Mouse (Mus musculus): ENCODE measurements around the gene Scamp4. TPM values are rescaled to one million over a fixed set of nuclear protein-coding genes. Genes with fewer than 3 reads are reported as not detected.

Scamp4 gene
- polyA plus RNA-seq (2014; fragmentation: Nextera tagmentation; extraction: Ambion mirVana), result 71.6 and 72.4 TPM in 2 replicates

GRCm38 (mm10) chr10:80602698-80603325 is at the start of gene Scamp4, which contains the start of gene Adat3:
Scamp4 (plus strand) TSS chr10:80602872.
Adat3 (plus strand) TSS chr10:80602880.
- Histone ChIP-seq H3K9ac (replicated peaks; ENCODE audit: low read depth, low read length) (peak within 1 kb of the TSS; percentile 43), H3K4me1 (ENCODE audit: control insufficient read depth, insufficient read depth, low read length) (peaks cover 10% of the 10 kb centered on the region), H3K36me3 (ENCODE audit: control insufficient read depth, insufficient read depth, low read length) (peaks cover 9% of the 10 kb centered on the region), H3K27ac (ENCODE audit: low read depth, low read length) (peak within 1 kb of the TSS; percentile 78), H3K4me2 (ENCODE audit: low read depth, low read length) (peak within 1 kb of the TSS; percentile 83), H3K9me3 (ENCODE audit: control insufficient read depth, low read length) (no peaks in the 10 kb centered on the region), H3K4me3 (ENCODE audit: low read depth, low read length) (peak within 1 kb of the TSS; percentile 52), H3K27me3 (ENCODE audit: control insufficient read depth, insufficient read depth, low read length) (no peaks in the 10 kb centered on the region)
- under 1% methylated on average over 53 of the region's 54 CpGs for WGBS
- peak; percentile 95 for ATAC-seq (ENCODE audit: low read depth)

DNA sequence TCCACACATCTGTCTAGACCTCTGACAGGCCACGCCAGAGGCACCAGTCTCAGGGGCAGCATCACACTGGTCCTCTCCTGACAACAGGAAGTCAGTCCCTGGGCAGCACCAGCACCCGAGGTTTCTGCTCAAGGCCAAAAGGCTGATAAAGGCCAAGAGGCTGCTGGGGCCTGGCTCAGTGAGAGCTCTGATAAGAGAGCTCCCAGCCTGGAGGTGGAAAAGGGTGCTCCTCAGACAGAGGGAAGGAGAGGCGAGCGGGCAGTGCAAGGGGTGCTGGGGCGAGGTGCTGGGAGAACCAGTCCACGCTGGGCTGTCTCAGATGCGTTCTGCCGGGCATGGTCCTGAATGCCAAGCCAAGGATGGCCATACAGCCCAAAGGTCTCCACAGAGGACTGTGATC is 49.1 kb upstream of the Scamp4 start:
- Histone ChIP-seq H3K9ac (replicated peaks; ENCODE audit: low read depth, low read length) (no peak overlapping the region), H3K27me3 (ENCODE audit: control insufficient read depth, insufficient read depth, low read length) (no peaks in the 10 kb centered on the region), H3K4me1 (ENCODE audit: control insufficient read depth, insufficient read depth, low read length) (peaks cover 7% of the 10 kb centered on the region; the same call in 1 of the 2 replicates), H3K27ac (ENCODE audit: low read depth, low read length) (no peak overlapping the region), H3K9me3 (ENCODE audit: control insufficient read depth, low read length) (no peaks in the 10 kb centered on the region), H3K36me3 (ENCODE audit: control insufficient read depth, insufficient read depth, low read length) (peaks cover 14% of the 10 kb centered on the region), H3K4me3 (ENCODE audit: low read depth, low read length) (no peak overlapping the region), H3K4me2 (ENCODE audit: low read depth, low read length) (no peak overlapping the region)
- WGBS, result 94% methylated on average over 8 of the region's 8 CpGs
- ATAC-seq (ENCODE audit: low read depth), result no peak

DNA sequence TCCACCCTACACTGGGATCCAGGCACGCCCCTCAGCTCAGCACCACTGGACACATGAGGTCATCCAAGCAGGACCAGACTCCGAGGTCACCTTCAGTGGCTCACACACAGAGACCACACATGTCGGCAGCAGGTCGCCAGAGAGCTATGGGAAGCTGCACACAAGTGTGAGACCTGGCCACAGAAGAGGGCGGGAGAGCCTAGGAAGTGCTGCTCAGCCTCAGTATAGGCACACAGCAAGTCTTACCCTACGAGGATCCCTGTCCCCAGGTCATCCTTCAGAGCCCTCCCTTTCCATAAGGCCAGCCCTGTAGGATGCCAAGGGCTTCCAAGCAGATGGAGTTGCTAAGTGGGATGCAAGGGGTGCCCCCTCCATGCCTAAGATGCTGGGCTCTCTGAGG is 48.7 kb upstream of the Scamp4 start:
- Histone ChIP-seq H3K36me3 (ENCODE audit: control insufficient read depth, insufficient read depth, low read length) (peaks cover 14% of the 10 kb centered on the region), H3K27me3 (ENCODE audit: control insufficient read depth, insufficient read depth, low read length) (no peaks in the 10 kb centered on the region), H3K4me1 (ENCODE audit: control insufficient read depth, insufficient read depth, low read length) (peaks cover 7% of the 10 kb centered on the region; the same call in 1 of the 2 replicates), H3K9ac (replicated peaks; ENCODE audit: low read depth, low read length) (no peak overlapping the region), H3K4me3 (ENCODE audit: low read depth, low read length) (no peak overlapping the region), H3K4me2 (ENCODE audit: low read depth, low read length) (no peak overlapping the region), H3K9me3 (ENCODE audit: control insufficient read depth, low read length) (no peaks in the 10 kb centered on the region), H3K27ac (ENCODE audit: low read depth, low read length) (no peak overlapping the region)
- no peak for ATAC-seq (ENCODE audit: low read depth)
- WGBS, result 91% methylated on average over 6 of the region's 6 CpGs

GRCm38 (mm10) chr10:80557346-80557965 is 45.2 kb upstream of the Scamp4 start:
- H3K9ac ChIP-seq (replicated peaks; ENCODE audit: low read depth, low read length), result no peak overlapping the region
- 38% methylated on average over 5 of the region's 5 CpGs for WGBS
- no peak for ATAC-seq (ENCODE audit: low read depth)

GRCm38 (mm10) chr10:80559431-80559830 is 43.2 kb upstream of the Scamp4 start:
- peak overlapping the region; percentile 10; the same call in 1 of the 2 replicates for H3K4me3 ChIP-seq (ENCODE audit: low read depth, low read length)
- H3K9ac ChIP-seq (replicated peaks; ENCODE audit: low read depth, low read length), result no peak overlapping the region
- no peaks in the 10 kb centered on the region for H3K9me3 ChIP-seq (ENCODE audit: control insufficient read depth, low read length)
- no peak overlapping the region for H3K4me2 ChIP-seq (ENCODE audit: low read depth, low read length)
- ATAC-seq (ENCODE audit: low read depth), result no peak
- H3K27ac ChIP-seq (ENCODE audit: low read depth, low read length), result no peak overlapping the region
- no peaks in the 10 kb centered on the region for H3K36me3 ChIP-seq (ENCODE audit: control insufficient read depth, insufficient read depth, low read length)
- 95% methylated on average over 7 of the region's 7 CpGs for WGBS
- 0 out of 2 replicates have a peak, but pooled peaks cover 2% of the 10 kb centered on the region for H3K27me3 ChIP-seq (ENCODE audit: control insufficient read depth, insufficient read depth, low read length)
- H3K4me1 ChIP-seq (ENCODE audit: control insufficient read depth, insufficient read depth, low read length), result peaks cover 30% of the 10 kb centered on the region

More at GRCm38 (mm10) chr10:80557346-80557965, 45.2 kb upstream of the Scamp4 start:
- Histone ChIP-seq H3K36me3 (ENCODE audit: control insufficient read depth, insufficient read depth, low read length) (no peaks in the 10 kb centered on the region), H3K9me3 (ENCODE audit: control insufficient read depth, low read length) (no peaks in the 10 kb centered on the region), H3K27me3 (ENCODE audit: control insufficient read depth, insufficient read depth, low read length) (0 out of 2 replicates have a peak, but pooled peaks cover 2% of the 10 kb centered on the region), H3K27ac (ENCODE audit: low read depth, low read length) (no peak overlapping the region), H3K4me1 (ENCODE audit: control insufficient read depth, insufficient read depth, low read length) (peaks cover 26% of the 10 kb centered on the region), H3K4me2 (ENCODE audit: low read depth, low read length) (no peak overlapping the region), H3K4me3 (ENCODE audit: low read depth, low read length) (no peak overlapping the region)

DNA sequence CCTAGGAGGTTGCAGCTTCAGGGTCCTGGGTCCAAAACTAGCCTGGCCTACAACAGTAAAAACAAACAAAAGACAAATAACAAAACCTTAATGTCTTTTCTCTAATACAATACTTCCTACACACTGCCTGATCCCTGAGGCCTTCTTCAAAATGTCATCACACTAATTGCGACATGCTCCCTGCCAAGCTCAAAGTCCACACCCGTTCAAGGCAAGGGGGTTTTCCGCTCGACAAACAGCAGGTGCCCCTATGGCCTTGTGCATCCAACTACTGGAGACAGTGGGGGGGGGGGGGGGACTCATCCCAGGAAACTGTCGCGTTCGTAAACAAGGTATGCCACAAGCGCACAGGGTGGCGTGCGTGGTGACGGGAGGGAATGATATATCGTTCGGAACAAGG is 42.1 kb upstream of the Scamp4 start:
- Histone ChIP-seq H3K4me3 (ENCODE audit: low read depth, low read length) (peak overlapping the region; percentile 99), H3K9ac (replicated peaks; ENCODE audit: low read depth, low read length) (peak overlapping the region; percentile 94), H3K4me1 (ENCODE audit: control insufficient read depth, insufficient read depth, low read length) (peaks cover 30% of the 10 kb centered on the region), H3K9me3 (ENCODE audit: control insufficient read depth, low read length) (no peaks in the 10 kb centered on the region), H3K27ac (ENCODE audit: low read depth, low read length) (peak overlapping the region; percentile 93; the same call in 1 of the 2 replicates), H3K36me3 (ENCODE audit: control insufficient read depth, insufficient read depth, low read length) (no peaks in the 10 kb centered on the region), H3K4me2 (ENCODE audit: low read depth, low read length) (peak overlapping the region; percentile 87), H3K27me3 (ENCODE audit: control insufficient read depth, insufficient read depth, low read length) (0 out of 2 replicates have a peak, but pooled peaks cover 2% of the 10 kb centered on the region)
- WGBS, result 1% methylated on average over 13 of the region's 13 CpGs
- ATAC-seq (ENCODE audit: low read depth), result 0 out of 2 replicates have a peak, but pooled peaks have one; percentile 1

- WGBS, result under 1% methylated on average over 70 of the region's 72 CpGs
- Histone ChIP-seq H3K9me3 (ENCODE audit: control insufficient read depth, low read length) (no peaks in the 10 kb centered on the region), H3K27me3 (ENCODE audit: control insufficient read depth, insufficient read depth, low read length) (0 out of 2 replicates have a peak, but pooled peaks cover 2% of the 10 kb centered on the region), H3K4me2 (ENCODE audit: low read depth, low read length) (peak within 1 kb of the TSS; percentile 87), H3K4me3 (ENCODE audit: low read depth, low read length) (peak within 1 kb of the TSS; percentile 99), H3K4me1 (ENCODE audit: control insufficient read depth, insufficient read depth, low read length) (peaks cover 32% of the 10 kb centered on the region), H3K9ac (replicated peaks; ENCODE audit: low read depth, low read length) (peak within 1 kb of the TSS; percentile 94), H3K27ac (ENCODE audit: low read depth, low read length) (peak within 1 kb of the TSS; percentile 93), H3K36me3 (ENCODE audit: control insufficient read depth, insufficient read depth, low read length) (no peaks in the 10 kb centered on the region)
- ATAC-seq (ENCODE audit: low read depth), result peak; percentile 84
Observed at GRCm38 (mm10) chr10:80561116-80561944, 41.3 kb upstream of the Scamp4 start, which contains the start of gene Rexo1. Rexo1 (minus strand) TSS chr10:80561560.

- peaks cover 24% of the 10 kb centered on the region for H3K4me1 ChIP-seq (ENCODE audit: control insufficient read depth, insufficient read depth, low read length)
- H3K27me3 ChIP-seq (ENCODE audit: control insufficient read depth, insufficient read depth, low read length), result no peaks in the 10 kb centered on the region
- WGBS, result 8% methylated on average over 17 of the region's 17 CpGs
- H3K27ac ChIP-seq (ENCODE audit: low read depth, low read length), result peak overlapping the region; percentile 72
- ATAC-seq (ENCODE audit: low read depth), result peak; percentile 62
- no peaks in the 10 kb centered on the region; the same call in 1 of the 2 replicates for H3K36me3 ChIP-seq (ENCODE audit: control insufficient read depth, insufficient read depth, low read length)
- no peaks in the 10 kb centered on the region for H3K9me3 ChIP-seq (ENCODE audit: control insufficient read depth, low read length)
- no peak overlapping the region for H3K4me3 ChIP-seq (ENCODE audit: low read depth, low read length)
- H3K9ac ChIP-seq (replicated peaks; ENCODE audit: low read depth, low read length), result no peak overlapping the region; the same call in 1 of the 2 replicates
- peak overlapping the region; percentile 31; the same call in 1 of the 2 replicates for H3K4me2 ChIP-seq (ENCODE audit: low read depth, low read length)
Observed at GRCm38 (mm10) chr10:80566375-80567092, 36.1 kb upstream of the Scamp4 start.
